Comparison of ENCODE assay signal across 8 mouse cellular contexts in the genomic region with DNA sequence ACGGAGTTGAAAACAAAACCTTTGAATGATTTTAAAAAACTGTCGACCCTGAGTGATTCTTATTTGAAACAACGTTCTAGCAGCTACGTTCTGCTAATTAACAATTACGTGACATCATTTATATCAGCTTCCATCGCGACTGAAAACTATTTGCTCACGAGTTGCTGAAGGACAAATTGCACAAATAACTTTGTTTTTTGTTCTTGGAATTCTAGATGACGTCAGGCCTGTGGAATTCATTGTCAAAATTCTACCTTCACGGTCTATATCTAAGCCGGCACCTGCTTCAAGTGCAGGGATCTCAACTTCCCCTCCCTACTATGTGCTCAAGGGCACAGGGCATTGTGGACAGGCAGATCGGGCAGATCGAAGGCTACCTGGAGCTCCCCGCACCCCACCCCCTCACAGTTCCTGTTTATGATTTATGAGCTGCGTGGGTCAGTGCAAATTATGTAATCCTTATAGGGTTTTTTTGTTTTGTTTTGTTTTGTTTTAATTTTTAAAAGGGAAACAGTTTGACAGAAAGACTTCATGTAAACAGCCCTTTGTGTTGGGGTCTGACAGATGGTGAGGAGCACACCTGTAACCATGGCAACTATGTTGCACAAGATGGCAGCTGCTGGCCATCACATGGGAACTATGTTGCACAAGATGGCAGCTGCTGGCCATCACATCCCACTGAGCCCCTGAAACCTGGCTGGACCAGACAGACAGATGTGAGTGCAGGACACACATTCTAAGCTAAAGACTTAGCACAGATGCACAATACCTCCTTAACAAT. TPM values are rescaled to one million over a fixed set of nuclear protein-coding genes. Genes with fewer than 3 reads are reported as not detected.
DNase-seq lines count a peak whose midpoint lies in the region; ATAC-seq and TF ChIP-seq lines count a peak whose summit lies in the region.

No protein-coding gene starts in this region.

- ATAC-seq in forebrain, embryonic 13.5 days, result peak; percentile 82
- ATAC-seq in midbrain, postnatal 0 days (ENCODE audit: low FRiP score), result peak; percentile 70; the same call in 1 of the 2 replicates

- H3K9me3 ChIP-seq in forebrain, embryonic 13.5 days (replicated peaks), result no peaks in the 10 kb centered on the region
- H3K9me3 ChIP-seq in midbrain, postnatal 0 days (ENCODE audit: low read length), result no peaks in the 10 kb centered on the region

- DNase-seq in layer of hippocampus, adult 2 months (ENCODE audit: low spot score in 2 of 2), result no peak
- no peak for DNase-seq in layer of hippocampus, adult 11-12 months (ENCODE audit: low spot score)
- peak; percentile 40 to 65 for DNase-seq in kidney, postnatal 25 days
- peak; percentile 79 for DNase-seq in midbrain, postnatal 0 days (ENCODE audit: low spot score)
- DNase-seq in spleen, adult 12 weeks (ENCODE audit: low spot score), result no peak
- no peak for DNase-seq in gastrocnemius, postnatal 14 days
- DNase-seq in thymus, postnatal 36 days, result no peak

- intact Hi-C loops in gastrocnemius, postnatal 14 days (cut with DNase I; ENCODE audit: low total_unique reads), result no loop called here

- peak overlapping the region; percentile 54; the same call in 1 of the 2 replicates for H3K27ac ChIP-seq in layer of hippocampus, adult 2 months
- peak overlapping the region; percentile 57; the same call in 1 of the 2 replicates for H3K27ac ChIP-seq in forebrain, embryonic 13.5 days
- no peak overlapping the region for H3K27ac ChIP-seq in midbrain, postnatal 0 days (ENCODE audit: low read depth, low read length)

- H3K4me3 ChIP-seq in layer of hippocampus, adult 2 months, result no peak overlapping the region
- H3K4me3 ChIP-seq in forebrain, embryonic 13.5 days, result no peak overlapping the region
- H3K4me3 ChIP-seq in midbrain, postnatal 0 days (ENCODE audit: low read depth, low read length), result no peak overlapping the region

- H3K36me3 ChIP-seq in forebrain, embryonic 13.5 days (ENCODE audit: poor library complexity, severe bottlenecking), result peaks cover 10% of the 10 kb centered on the region; the same call in 1 of the 2 replicates
- H3K36me3 ChIP-seq in midbrain, postnatal 0 days (ENCODE audit: insufficient read depth, low read length), result no peaks in the 10 kb centered on the region

- H3K9ac ChIP-seq in forebrain, embryonic 13.5 days, result 0 out of 2 replicates have a peak overlapping the region, but pooled peaks have one; percentile 12
- no peak overlapping the region for H3K9ac ChIP-seq in midbrain, postnatal 0 days (replicated peaks; ENCODE audit: low read length, poor library complexity, severe bottlenecking)

- no peak for TF ChIP-seq CTCF in layer of hippocampus, adult 2 months (conservative IDR thresholded peaks at IDR 0.05)
- TF ChIP-seq CTCF in midbrain, postnatal 0 days (IDR thresholded peaks at IDR 0.05), result no peak

- no peak overlapping the region for H3K4me2 ChIP-seq in forebrain, embryonic 13.5 days
- no peak overlapping the region for H3K4me2 ChIP-seq in midbrain, postnatal 0 days (ENCODE audit: low read depth, low read length, poor library complexity, severe bottlenecking)

- 57% methylated on average over 15 of the region's 15 CpGs for WGBS in forebrain, embryonic 13.5 days
- WGBS in midbrain, postnatal 0 days, result 74% methylated on average over 15 of the region's 15 CpGs

- H3K27me3 ChIP-seq in forebrain, embryonic 13.5 days, result no peaks in the 10 kb centered on the region
- no peaks in the 10 kb centered on the region for H3K27me3 ChIP-seq in midbrain, postnatal 0 days (ENCODE audit: insufficient read depth, low read length)

- H3K4me1 ChIP-seq in forebrain, embryonic 13.5 days, result peaks cover 19% of the 10 kb centered on the region
- no peaks in the 10 kb centered on the region for H3K4me1 ChIP-seq in midbrain, postnatal 0 days (ENCODE audit: insufficient read depth, low read length)

RNA-seq across cellular contexts. Expression of gene F2r, which starts 21.2 kb away (rescaled TPM):
- total RNA-seq in layer of hippocampus, adult 2 months (2021), result 1 to 10 TPM; 4.6 to 5.7 TPM
- polyA plus RNA-seq in forebrain, embryonic 13.5 days (2015; fragmentation: Nextera tagmentation; extraction: Ambion mirVana), result 92.3 and 95.1 TPM in 2 replicates
- 36.3 and 48.3 TPM in 2 replicates for total RNA-seq in midbrain, postnatal 0 days (2014; rRNA removed)
- 27.3 and 28.8 TPM in 2 replicates for polyA plus RNA-seq in midbrain, postnatal 0 days (2015; fragmentation: Nextera tagmentation; extraction: Ambion mirVana)
- 10 to 100 TPM; 12.4 to 13.9 TPM for total RNA-seq in gastrocnemius, postnatal 14 days (2021)

RNA-seq across cellular contexts. Expression of gene F2rl2, which starts 57.1 kb away (rescaled TPM):
- under 1 TPM; 0.15 to 0.17 TPM for total RNA-seq in layer of hippocampus, adult 2 months (2021)
- 0.52 and 0.58 TPM in 2 replicates for polyA plus RNA-seq in forebrain, embryonic 13.5 days (2015; fragmentation: Nextera tagmentation; extraction: Ambion mirVana)
- 0.38 and 0.49 TPM in 2 replicates for total RNA-seq in midbrain, postnatal 0 days (2014; rRNA removed)
- 0.34 and 0.68 TPM in 2 replicates for polyA plus RNA-seq in midbrain, postnatal 0 days (2015; fragmentation: Nextera tagmentation; extraction: Ambion mirVana)
- total RNA-seq in gastrocnemius, postnatal 14 days (2021), result not detected

Comparison
In these comparisons a context has a peak if more than half of its experiments do, and no peak if none do; other contexts are left out.
1. DNase-seq: peak in kidney, postnatal 25 days (2 of 2) and midbrain, postnatal 0 days (single experiment); none in layer of hippocampus, adult 2 months (0 of 2), layer of hippocampus, adult 11-12 months (single experiment), spleen, adult 12 weeks (single experiment), gastrocnemius, postnatal 14 days (single experiment) and thymus, postnatal 36 days (0 of 2).